Mouse (Mus musculus): Measurements from ENCODE around the gene Eef2.

Eef2 gene

DNA sequence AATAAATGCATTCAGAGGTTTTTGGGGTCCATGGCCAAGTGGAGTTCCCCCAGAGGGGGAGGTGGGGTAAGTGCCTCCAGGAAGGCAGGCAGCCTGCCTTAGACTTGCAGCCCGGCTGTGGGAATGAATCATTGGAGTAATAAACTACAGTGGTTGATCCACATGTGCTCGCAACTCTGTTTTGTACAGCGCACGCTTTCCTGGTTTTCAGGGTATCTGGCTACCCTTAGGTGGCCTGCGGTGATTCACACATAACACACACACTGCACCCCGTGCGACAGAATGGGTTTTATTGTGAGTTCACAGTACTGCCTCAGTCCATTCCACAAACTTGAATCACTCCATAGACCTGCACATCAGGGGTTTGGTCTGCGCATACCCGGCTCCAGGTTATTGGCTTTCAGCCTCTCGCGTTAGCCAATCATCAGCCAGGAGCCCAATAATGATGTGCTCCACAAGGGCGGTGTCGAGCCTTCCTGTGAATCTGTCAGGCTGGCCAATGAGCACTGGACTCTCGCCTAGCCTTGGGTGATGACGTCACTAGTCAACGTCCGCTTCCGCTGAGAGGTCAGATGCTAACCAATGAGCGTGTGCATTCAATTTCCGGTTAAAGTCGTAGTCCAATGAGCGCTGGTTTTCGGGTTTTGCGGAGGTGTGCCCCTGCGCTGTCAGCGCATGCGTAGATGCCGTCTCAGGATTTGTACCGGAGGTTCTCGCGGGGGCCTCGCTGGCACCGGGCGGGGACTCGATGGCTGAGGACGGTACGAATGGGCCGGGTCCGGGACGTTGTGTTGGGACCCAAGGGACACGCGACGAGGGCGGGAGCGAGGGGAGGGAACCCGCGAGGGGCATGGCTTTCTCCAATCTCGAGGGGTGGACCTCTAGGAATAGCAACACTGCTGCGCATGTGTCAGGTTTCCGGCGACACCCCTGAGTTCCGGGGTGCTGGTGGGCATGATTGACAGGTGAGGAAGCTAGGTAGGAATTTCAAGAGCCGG, 6.2 kb downstream of the Eef2 start, which contains the start of gene Dapk3:
Gene Dapk3 (plus strand): TSS at position 670 of the 998 bp plus-strand sequence.
- peak; percentile 96 for DNase-seq

DNA sequence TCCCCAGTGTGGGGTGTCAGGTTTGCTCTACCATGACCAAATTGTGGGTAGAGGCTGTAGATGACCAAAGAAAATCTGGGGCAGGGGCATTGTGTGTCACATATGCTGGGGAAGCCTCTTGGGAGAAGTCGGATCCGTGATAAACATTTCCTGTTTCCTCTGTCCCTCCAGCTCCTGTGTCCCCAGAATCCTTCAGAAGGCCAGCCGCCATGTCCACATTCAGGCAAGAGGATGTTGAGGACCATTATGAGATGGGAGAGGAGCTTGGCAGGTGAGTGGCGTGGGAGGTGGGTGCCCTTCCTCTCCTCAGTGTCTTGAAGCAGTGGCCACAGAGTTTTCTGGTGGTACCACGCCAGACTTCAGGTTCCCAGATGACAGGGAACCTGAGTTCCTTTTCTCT, 7.4 kb downstream of the Eef2 start, which contains the start of gene 4930442H23Rik:
Gene 4930442H23Rik (minus strand): TSS at position 45 of the 400 bp plus-strand sequence.
- no peak for DNase-seq

DNA sequence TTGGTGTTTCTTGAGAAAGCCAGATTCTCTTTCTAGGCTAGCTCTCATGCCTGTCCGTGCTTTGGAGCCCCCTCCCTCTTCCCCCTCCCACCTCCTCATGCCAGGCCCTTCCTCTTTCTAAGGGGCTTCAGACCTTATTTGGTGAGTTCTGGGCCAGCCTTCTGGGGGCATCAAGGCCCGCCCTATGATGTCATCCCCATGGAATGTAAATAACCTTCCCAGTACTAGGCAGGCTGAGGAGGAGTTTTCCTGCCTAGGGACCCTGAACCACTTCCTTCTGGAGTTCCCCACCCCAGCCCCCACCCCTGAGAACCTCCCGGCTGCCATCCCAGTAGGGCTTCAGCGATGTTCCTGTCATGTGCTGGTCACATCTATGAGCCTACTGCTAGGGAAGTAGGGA, 8.3 kb downstream of the Eef2 start:
- DNase-seq = no peak

DNA sequence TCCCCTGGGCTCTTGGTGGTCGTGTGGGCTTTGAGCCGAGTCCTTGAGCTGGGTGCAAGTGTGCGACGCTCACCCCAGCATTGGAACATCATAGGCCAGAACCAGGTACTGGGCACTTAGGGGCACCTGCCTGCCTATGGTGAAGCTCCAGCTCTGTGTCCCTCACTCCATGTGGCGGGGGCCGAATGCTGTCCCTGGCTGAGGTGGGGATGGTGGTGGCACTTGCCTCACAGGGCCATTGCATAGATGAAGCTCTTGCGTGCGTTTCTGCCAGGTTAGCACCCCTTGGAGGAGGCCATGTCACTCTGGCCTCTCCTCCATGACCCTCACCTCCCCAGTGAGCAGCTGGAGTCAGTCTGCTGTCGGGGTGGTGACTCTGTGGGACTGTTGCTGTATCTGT, 10.7 kb downstream of the Eef2 start:
- no peak for DNase-seq

DNA sequence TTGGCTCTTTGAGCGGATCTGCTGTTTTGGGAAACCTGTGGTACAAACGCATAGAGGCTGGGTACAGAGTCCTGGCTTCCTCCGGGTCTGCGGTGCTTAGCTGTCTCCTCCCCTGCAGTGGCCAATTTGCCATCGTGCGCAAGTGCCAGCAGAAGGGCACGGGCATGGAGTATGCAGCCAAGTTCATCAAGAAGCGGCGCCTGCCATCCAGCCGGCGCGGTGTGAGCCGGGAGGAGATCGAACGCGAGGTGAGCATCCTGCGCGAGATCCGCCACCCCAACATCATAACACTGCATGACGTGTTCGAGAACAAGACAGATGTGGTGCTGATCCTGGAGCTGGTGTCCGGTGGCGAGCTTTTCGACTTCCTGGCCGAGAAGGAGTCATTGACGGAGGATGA, 13.4 kb downstream of the Eef2 start:
- DNase-seq = no peak

DNA sequence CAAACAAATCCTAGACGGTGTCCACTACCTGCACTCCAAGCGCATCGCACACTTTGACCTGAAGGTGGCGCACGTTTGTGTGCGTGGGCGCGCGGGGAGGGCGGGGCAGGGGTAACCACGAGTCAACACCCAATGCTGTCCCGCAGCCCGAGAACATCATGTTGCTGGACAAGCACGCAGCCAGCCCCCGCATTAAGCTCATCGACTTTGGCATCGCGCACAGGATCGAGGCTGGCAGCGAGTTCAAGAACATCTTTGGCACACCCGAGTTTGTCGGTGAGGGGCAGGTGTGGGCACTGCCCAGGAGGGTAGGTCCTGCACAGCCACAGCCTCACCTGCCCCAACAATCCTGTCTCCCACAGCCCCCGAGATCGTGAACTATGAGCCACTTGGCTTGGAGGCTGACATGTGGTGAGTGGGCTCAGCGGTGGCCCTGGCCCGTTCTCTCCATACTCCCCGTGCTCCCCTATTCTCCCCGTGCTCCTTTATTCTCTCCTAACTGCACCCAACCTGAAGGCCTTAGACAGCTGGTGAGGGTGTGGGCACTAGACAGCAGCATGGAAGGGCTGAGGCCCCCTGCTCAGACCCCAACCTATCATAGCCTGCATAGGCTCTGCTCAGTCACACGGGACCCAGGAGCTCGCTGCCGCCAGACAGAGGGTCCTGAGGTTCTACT, 13.9 kb downstream of the Eef2 start:
- DNase-seq = no peak

DNA sequence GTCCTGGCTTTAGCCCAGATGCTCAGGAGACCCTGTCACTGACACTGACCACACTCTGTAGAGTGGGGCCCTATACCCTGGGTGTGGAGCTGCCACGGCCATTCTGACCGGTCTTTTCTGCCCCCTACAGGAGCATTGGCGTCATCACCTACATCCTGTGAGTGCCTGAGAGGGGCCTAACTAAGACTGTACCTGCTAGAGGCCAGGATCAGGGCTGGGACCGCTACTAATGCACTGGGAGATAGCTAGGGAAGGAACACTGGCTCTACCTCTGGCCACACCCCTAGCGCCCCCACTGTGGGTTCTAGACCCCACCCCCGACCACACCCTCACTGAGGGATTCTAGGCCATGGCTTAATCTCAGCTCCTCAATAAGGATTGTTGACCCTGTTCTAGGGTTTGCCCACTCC, 14.5 kb downstream of the Eef2 start:
- DNase-seq = no peak

DNA sequence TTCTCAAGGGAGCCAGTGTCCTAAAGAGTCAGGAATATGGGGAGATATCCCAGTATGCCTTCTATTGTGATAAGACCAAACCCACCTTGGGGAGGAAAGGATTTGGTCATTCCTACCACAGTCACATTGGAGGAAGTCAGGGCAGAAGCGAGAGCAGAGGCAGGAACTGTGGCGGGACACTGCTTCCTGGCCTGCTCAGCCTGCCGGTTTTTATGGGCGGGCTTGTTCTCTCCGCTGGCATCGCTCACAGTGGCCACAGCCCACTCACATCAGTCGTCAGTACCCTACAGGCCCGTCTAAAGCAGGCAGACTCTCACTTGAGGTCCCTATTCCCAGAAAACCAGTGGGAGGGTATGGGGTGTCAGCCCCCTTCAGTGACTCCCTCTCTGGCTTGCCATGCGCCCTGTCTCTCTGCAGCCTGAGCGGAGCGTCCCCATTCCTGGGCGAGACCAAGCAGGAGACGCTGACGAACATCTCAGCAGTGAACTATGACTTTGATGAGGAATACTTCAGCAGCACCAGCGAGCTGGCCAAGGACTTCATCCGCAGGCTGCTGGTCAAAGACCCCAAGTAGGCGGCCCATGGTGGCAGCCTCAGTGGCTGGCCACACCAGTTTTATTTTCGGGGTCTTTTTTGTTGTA, 15.0 kb downstream of the Eef2 start:
- DNase-seq = peak; percentile 38

DNA sequence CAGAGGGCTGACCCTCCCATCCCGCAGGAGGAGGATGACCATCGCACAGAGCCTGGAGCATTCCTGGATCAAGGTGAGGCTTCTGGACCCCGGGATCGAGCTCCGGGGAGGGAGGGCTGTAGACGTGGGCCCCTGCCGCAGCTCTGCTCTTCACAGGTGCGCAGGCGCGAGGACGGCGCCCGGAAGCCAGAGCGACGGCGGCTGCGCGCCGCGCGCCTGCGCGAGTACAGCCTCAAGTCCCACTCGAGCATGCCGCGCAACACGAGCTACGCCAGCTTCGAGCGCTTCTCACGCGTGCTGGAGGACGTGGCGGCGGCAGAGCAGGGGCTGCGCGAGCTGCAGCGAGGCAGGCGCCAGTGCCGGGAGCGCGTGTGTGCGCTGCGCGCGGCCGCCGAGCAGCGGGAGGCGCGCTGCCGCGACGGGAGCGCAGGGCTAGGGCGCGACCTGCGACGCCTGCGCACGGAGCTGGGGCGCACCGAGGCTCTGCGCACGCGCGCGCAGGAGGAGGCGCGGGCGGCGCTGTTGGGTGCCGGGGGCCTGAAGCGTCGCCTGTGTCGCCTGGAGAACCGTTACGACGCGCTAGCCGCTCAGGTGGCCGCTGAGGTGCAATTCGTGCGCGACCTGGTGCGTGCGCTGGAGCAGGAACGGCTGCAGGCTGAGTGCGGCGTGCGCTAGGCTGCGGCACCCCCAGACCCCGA, 16.0 kb downstream of the Eef2 start:
- peak; percentile 88 for DNase-seq

DNA sequence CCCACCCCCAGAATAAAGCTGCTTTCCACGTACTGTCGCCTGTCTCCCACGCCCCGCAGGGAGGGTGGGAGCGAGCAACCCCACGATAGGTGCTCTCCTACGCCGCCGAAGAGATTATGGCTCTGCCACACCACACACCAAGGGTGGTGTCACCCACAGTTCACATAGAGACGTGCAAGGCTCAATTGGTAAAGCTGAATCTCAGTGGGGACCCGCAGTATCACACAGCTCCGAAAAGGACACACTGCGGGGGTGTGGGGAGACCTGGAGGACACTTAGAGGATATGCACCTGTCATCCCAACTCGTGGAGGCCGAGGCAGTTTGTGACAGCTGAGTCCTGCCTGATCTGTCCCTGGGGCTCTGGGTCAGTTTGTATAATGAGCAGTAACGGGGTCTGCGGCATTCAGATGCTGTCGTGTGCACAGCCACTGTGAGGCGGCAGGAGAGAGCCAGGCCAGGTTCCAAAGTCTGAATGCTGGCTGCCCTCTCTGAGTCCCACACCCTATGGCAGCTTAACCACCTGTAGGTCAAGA, 16.6 kb downstream of the Eef2 start:
- DNase-seq = no peak

DNA sequence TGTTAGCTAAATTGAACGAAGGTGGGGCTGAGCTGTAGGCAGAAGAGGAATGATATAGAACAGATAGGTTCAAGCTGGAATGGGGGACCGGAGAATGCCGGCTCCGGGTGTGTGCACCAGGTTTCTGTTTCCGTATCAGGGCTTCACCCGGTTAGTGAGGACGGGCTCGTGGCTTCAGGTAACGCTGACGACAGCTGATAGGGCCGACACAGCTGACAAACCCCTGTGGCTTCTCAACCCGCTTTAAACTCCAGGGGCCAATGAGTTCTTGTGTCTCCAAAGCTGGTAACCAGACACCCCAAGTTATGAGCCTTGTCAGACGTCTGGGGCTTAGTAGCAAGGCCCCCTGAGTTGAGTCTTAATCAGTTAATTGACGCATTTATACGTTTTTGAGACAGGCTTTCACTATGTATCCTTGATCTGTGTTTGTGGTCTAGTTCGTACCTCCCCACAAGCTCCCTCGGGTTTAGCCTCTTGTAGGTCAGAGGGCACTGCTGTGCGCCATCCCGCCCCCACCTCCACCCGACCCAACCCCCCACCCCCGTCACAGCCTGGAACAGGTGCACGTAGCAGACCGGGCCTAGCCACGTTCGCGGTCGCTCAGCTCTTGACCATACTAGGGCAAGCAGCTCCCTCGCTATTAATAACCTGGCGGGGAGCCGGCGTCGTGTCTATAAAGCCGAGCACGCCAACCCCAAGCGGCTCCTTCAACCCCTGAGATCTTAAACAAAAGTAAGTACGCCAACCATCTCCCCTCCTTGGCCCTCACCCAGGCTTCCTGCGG, 17.8 kb downstream of the Eef2 start:
- no peak for DNase-seq

DNA sequence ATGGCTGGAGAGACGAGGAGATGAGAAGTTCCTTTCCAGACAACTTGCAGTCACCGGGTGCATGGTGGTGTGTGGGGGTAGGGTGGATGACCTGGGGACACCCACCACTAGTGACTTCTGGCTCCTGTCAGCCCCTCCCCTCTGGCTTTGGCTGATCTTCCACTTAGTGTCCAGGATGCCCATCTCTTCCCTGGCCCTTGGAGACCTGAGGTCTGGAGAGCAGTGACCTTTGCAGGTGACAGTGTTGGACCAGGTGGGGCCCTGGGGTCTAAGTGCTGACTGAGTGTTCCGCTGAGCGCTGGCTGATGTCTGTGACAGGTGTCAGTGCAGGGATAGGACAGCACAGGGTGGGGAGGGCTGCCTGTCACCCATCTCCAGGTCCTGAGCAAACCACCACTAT, 18.9 kb downstream of the Eef2 start:
- DNase-seq = no peak

DNA sequence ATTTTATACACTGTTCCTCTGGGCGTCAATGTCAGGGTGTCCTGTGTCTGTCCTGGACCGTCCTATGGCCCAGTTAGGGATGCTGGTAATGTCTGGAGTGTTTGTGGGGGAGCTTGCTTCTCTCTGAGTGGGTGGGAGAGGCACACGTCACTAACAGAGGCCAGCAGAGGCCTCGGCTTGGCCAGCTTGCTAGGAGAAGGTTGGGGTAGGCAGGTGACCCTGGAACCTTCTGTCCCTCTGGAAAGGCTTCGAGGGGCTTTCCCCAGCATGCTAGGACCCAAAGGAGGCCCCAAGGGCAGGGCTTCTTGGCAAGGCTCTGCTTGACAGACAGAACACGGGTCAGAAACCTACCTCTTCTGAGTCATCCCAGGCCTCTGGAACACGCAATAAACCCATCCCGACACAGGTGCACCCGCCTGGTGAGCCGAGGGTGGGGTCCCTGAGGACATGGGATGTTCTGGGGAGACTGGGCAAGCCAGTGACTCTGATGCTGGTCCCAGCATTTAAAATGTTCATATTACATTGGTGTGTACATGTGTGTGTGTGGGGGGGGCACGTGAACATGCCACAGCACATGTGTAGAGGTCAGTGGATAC, 20.1 kb downstream of the Eef2 start:
- DNase-seq = no peak

DNA sequence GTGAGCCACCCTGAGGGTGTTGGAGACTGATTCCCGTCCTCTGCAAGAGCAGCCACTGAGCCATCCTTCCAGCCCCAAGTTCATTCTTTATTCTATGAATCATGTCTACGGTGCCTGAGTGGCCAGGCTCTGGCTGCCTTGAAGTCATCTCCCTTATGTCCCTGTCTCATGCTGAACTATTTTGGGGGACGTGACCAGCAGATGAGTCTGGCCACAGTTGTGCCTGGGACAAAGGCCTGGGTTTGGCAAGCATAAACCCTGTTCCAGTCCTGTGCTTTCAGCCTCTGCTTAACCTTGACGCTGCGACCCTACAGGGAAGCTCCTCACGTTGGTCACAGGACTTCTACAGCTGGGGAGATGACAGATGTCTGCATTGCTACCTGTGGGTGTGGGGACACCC, 20.9 kb downstream of the Eef2 start:
- no peak for DNase-seq

DNA sequence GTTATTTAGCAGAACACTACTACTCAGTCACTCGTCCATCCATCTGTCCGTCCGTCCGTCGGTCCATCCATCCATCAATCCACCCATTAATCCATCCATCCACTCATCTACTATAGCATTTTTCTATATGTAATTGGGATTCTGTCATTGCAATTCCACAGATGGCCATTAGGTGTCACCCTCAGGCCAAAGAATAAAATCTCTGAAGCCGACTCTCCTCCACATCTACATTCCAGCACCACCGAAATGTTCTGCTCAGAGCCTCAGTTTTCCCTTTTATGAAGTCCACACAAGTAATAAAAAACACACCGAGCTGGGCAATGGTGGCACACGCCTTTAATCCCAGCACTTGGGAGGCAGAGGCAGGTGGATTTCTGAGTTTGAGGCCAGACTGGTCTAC, 21.8 kb downstream of the Eef2 start:
- DNase-seq = no peak

DNA sequence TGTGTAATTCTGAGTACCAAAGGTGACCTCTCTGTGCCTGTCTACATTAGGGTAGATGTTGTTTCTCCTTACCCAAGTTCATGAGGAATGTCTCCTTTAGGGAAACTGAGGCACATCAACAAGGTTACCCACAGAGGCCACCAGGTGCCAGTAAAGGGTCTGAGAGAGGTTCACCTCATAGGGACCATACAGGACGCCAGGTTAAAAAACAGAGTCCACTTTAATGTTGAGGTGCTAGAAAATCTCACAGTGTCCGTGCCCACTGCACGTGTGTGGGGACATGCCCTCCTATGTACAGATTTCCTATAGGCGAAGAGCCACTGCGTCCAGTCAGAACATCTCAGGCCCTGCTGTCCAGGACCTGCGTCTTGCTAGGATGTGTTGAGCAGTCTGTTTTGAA, 22.6 kb downstream of the Eef2 start:
- no peak for DNase-seq

DNA sequence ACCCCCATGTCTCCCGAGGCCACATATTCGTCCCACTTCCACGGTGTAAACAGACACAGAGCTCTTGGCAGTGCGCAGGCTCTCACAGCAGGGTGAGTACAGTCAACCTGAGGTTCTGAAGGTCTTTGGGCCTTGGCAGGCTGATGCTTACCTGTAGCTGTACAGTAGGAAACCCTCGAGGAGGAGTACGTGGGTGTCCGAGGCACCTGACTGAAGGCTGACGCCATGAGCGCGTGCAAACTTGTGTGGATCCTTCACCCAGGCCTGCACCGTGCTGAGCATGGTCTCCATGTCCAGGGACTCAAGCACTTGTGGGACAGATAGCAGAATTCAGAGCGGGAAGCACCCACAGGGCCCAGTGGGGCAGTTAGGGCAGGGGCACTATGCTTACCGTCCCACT, 23.7 kb downstream of the Eef2 start:
- DNase-seq = no peak

DNA sequence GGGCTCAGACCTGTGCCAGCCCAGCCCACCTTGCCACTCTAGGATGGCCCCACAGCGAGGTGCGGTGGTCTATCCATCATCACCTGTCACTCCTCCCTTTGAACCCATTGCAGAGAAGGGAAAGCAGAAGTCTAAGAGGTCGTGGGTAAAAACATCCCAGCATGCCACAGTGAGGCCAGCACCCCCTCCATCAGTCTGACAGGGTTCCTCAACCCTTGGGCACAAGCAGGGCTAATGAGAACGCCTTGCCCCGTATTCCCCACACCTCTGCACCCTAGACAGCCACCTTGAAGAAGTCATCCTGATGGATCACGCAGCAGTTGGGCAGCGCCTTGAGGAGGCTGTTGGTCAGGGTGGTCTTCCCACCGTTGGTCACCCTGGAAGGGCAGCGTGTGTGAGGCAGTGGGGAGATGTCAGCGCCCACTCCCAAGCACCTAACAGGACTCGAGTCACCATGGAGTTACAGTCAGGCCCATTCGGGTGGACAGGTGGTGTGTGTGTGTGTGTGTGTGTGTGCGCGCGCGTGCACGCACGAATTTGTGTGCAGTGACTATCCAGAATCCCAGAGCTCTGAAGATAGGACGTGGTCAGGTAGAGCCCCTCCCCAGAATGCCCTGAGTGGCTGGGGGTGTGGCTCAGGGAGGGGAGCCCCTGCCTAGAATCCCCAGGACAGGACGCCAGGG, 24.3 kb downstream of the Eef2 start:
- DNase-seq = no peak

DNA sequence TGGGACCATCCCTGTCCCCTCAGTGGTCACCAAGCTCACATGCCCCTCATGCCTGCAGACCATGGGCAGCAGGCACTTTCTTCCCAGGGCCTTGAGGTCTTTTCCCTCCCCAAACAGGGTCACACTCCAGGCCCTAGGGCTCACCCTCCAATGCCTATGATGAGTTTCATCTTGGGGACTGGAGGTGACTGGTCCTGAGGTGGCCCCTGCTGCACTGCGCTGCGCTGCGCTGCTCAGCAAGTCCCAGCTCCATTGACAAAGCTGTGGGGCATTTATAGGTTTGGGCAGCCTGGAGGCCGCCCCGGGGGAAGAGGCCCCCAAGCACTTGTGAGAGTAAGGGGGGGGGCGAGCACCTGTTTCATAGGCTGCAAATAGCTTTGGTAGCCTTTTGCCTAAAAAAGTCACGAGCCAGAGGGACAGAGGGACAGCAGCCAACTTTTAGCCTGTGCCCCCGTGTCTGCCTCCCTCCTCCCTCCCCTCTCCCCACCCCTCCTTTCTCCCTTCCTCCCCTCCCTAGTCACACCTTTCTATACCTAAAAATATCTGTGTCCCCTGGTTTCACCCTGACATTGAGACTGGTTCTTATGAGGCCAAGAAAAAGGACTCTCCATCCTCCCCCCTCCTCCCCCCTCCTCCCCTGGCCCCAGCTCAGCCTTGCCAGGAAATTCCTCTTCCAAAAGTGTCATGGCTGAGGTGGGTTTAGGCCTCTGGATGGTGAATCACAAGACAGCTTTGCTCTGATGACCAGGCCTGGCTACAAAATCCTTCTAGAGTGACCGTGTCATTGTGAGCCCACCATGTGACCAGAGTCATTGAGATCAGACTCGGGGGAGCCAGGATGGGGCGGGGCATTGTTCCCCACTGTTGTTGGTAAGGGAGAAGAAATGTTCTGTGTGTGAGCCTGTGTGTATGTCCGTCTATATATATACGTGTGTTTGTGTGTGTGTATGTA, 25.7 kb downstream of the Eef2 start, which contains the start of gene Nmrk2:
Gene Nmrk2 (minus strand): TSS at position 245 of the 952 bp plus-strand sequence.
- DNase-seq = no peak

All from cerebellum, adult 11 months (tissue).